Mouse (Mus musculus) adrenal gland, postnatal 36 days (tissue): ENCODE measurements around the gene Cdk5rap1. TPM values are rescaled to one million over a fixed set of nuclear protein-coding genes. Genes with fewer than 3 reads are reported as not detected.
A peak's percentile ranks its signal among the peaks of the same experiment; 100 is the strongest.
"Not testable (repeated sequence)": the region's sequence is repeated elsewhere in the genome, so short reads cannot be mapped to it uniquely, and the experiment has no call there.

ENCODE experiments used
- DNase-seq, 2 experiments: peaks; one replicate each; pipeline ENCODE4 v3.0.0; 2021; ENCODE audit warnings: mixed read lengths in 1 of 2
- total RNA-seq, 2 experiments: library from RNA; stranded (reverse); gene quantifications; 2 replicates each; pipeline ENCODE4 v1.2.3; 2021

Cdk5rap1 gene
- total RNA-seq, 2 experiments from 2014 or later, result 11.0 to 13.9 TPM

DNA sequence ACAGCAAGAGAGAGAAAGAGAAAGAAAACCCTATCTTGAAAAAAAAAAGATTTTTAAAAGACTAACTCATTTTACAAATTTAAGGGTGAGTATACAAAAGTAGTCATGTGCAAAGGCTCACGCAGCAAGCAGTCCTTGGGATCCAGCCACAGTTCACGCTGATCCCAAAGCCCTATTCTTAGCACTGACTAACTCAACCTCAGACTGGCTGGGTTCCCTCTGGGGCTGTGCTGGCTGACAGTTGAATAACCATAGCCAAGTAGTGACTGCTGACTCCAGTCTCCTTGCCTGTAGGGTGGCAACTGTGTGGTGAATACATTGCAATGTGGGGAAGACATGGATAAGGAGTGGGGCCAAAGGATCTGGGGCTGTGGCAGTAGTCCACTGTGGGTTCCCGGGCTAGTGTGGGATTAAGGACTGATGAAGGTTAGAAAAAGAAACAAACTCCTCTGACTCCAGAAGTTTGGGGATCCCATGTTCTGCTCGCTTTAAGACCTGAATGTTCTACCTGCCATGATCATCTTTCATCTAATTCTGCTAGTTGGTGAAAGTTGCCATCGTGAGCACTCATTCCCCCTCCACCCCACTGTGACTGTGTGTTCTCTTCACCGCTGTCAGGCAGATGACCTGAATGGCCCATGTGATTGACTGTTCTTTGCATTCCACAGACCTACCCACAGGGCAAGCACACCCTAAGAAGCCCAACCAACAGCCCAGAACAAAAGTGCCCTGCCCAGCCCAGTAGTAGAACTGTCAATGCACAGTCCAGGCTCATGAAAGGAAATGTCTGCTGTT lies 2.2 kb upstream of the Cdk5rap1 start:
- DNase-seq, result peak; percentile 60 to 66

DNA sequence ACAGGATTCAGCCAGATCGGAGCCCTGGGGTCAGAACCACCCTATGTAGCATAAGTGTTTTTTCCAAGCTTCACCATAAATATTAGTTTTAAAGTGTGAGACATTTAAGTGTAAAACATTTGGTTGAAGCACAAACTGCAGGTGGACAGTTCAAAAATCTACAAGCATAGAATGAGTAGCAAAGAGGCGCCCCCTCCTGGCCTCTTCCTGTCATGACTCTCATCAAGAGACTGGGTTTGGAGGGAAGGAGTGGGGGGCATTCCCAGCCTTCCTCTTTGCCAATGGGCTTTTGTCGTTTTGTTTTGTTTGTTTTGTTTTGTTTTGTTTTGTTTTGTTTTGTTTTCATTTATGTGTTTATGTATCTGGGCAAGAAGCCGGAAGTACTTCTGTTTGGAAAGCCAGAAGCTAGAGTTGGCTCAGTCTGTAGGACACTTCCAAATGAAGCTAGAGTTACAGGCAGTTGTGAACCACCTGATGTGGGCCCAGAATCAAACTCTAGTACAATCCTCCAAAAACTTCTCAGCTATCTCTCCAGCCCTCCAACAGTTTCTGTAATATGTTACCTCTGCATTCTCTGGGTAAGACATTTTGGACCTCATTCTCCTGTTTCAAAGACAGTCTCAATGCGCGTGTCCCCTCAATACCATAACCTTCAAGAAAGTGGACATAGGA lies 1.3 kb upstream of the Cdk5rap1 start:
- peak; percentile 66 to 67 for DNase-seq

DNA sequence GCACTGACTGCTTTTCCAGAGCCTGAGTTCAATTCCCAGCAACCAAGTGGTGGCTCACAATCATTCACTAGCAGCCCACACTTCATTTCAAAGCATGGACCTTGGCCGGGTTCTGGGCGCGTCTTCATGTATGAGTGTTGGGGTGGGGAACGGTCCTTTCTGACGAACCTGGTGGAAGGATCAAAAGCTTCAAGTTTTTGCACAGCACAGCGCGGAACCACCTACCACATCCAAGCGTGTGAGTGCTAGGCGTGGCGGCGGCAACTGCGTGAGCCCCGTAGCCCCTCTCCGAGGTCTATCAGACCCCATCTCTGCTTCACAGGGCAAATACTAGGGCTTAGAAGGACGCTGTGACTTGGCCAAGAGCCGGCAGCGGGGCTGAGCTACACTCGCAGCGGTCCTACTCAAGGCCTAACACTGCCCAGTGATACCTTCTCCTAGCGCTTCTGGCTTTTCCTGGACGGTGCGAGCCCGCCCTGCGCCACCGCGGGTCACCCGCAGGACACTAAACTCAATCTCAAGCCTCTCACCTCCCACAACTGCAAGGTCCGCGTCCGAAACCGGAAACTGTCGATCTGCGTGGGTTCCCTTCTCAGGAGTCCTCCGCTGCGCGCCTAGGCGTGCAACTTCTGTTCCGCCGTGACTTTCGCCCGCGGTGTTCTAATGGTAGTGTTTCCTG lies 520 bp downstream of the Cdk5rap1 start:
- peak; percentile 89 to 91 for DNase-seq

- no peak for DNase-seq
Observed at GRCm38 (mm10) chr2:154367510-154367909, 5.3 kb downstream of the Cdk5rap1 start.

DNA sequence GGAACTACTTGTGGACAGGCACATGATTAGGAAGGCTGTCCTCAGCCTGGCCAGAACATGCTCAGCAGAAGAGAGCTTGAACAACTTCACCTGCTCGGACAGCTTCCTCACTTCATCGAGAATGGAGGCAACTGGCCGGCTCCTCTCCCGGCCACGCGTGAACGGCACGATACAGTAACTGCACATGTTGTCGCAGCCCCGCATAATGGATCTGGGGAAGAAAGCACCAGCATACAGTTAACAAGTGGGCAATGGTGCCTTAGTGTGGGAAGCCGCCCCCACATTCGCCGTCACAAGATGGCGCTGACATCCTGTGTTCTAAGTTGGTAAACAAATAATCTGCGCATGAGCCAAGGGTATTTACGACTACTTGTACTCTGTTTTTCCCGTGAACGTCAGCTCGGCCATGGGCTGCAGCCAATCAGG lies 18.8 kb downstream of the Cdk5rap1 start:
- DNase-seq, result not testable (repeated sequence)

GRCm38 (mm10) chr2:154348152-154348551 lies 24.7 kb downstream of the Cdk5rap1 start:
- DNase-seq, result no peak

DNA sequence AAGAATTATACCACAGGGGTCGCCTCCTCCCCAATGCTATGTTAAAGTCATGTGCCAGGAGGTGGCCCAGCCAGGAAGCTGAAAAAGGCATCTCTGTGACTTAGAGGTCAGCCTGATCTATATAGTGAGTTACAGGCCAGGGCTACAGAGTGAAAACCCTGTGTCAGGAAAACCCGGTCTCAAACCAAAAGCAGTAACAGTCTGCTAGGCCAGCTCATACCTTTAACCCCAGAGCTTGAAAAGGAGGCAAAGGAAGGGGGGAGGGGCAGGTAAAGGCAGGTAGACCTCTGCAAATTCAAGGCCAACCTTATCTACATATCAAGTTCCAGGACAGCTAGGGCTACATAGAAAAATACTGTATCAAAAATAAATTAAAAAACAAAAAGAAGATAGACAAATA lies 33.5 kb downstream of the Cdk5rap1 start:
- no peak for DNase-seq

GRCm38 (mm10) chr2:154338161-154338560 lies 34.6 kb downstream of the Cdk5rap1 start:
- DNase-seq, result no peak

DNA sequence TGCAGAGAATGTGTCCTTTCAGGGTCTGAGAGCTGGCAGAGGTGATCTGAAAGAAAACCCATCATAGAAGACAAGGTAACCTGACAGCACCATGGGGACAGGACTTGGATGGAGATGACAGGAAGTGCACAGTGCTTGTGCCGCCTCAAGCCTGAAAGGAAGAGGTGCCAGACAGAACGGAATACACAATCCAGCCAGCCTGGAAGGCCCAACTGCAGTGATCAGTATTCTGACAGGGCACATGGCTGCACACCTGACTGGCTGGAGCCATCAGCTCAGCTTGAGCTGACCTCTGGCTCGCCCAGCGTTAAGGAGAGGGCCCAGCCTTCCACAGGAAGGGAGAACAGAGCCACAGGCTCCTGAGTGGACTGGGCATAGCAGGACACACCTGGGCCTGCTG lies 37.2 kb downstream of the Cdk5rap1 start:
- no peak for DNase-seq

DNA sequence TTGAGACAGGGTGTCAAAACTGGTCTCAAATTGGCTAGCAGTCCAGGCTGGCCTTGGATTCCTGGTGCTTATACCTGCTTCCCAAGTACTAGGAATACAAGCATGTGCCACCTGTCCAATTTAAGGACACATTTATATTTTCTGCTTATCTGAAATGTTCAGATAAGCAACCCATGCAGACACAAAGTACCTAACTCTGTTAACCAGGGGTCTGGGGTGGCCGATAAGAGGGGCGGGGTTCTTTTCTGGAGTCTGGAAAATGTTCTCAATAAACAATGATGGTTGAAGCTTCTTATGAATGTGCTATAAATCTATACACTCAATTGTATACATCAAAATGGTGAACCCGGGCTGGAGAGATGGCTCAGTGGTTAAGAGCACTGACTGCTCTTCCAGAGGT lies 46.0 kb downstream of the Cdk5rap1 start:
- no peak for DNase-seq

DNA sequence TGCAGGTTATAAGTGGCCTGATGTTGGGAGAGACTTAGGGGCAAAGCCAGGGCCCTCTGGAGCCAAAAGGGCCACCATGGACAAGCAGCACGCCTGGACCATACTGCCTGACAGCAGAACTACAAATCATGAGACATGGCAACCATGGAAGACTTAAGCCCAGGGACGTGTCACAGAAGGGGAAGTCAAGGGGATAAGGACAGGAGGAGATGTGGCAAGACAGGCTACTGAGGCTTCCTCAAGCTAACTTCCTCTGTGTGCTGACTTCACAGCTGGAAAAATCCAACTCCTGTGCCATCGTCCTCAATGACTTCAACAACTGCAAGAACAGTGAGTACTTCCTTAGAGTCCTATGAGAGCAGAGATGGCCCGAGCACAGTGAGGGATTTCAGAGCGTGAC lies 59.0 kb downstream of the Cdk5rap1 start:
- DNase-seq, result not testable (repeated sequence)

GRCm38 (mm10) chr2:154306927-154307326 lies 65.9 kb downstream of the Cdk5rap1 start, which contains the start of gene Bpifb9b:
TSS of gene Bpifb9b (plus strand) at chr2:154307227.
- not testable (repeated sequence) for DNase-seq

- not testable (repeated sequence) for DNase-seq
Observed at GRCm38 (mm10) chr2:154304604-154305003, 68.2 kb downstream of the Cdk5rap1 start.

GRCm38 (mm10) chr2:154301763-154302162 lies 71.0 kb downstream of the Cdk5rap1 start:
- no peak for DNase-seq

- peak; percentile 84 to 90 for DNase-seq
Observed at GRCm38 (mm10) chr2:154300496-154300895, 72.3 kb downstream of the Cdk5rap1 start.

GRCm38 (mm10) chr2:154294746-154295145 lies 78.1 kb downstream of the Cdk5rap1 start:
- DNase-seq, result peak; percentile 33 to 38

DNA sequence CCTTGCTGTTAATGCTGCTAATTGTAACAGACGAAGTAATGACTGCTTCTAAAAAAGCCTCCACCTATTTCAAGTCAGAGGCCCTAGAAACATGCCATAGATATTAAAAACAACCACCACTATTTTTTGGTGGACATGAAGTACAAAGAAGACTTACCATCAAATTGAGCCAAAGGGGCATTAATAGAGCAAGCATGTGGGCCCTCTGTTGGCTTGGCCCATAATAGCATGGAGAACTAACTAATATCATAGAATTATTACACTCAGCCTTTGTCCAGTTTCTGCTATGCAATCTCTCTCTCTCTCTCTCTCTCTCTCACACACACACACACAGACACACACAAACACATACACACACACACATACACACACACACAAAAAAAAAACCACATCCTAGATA lies 80.0 kb downstream of the Cdk5rap1 start:
- DNase-seq, result no peak

GRCm38 (mm10) chr2:154291866-154292265 lies 80.9 kb downstream of the Cdk5rap1 start:
- peak; percentile 38 to 48 for DNase-seq
